Mouse (Mus musculus) embryonic facial prominence, embryonic 10.5 days (tissue): ENCODE measurements around the gene Dhx8. TPM values are rescaled to one million over a fixed set of nuclear protein-coding genes. Genes with fewer than 3 reads are reported as not detected.

Experiments used
- DNase-seq: peaks from one replicate; pipeline ENCODE4 v3.0.0-alpha.2; 2017; ENCODE audit warnings: low spot score
- H3K27ac ChIP-seq: fragments of 300-500 bp; sonication (generic); replicated peaks from 2 replicates; pipeline ENCODE4 v1.5.1; 2016; ENCODE audit warnings: mild to moderate bottlenecking
- H3K27me3 ChIP-seq: fragments of 300-500 bp; sonication (generic); replicated peaks from 2 replicates; pipeline ENCODE4 v1.6.1; 2016; ENCODE audit warnings: low read depth, mild to moderate bottlenecking; ENCODE audit not compliant: poor library complexity, severe bottlenecking
- H3K36me3 ChIP-seq: fragments of 300-500 bp; sonication (generic); replicated peaks from 2 replicates; pipeline ENCODE4 v1.6.1; 2016; ENCODE audit warnings: mild to moderate bottlenecking, moderate library complexity
- H3K4me1 ChIP-seq: fragments of 300-500 bp; sonication (generic); 2 replicates; pipeline ENCODE4 v1.6.1; 2016
- H3K4me3 ChIP-seq: fragments of 300-500 bp; sonication (generic); 2 replicates; pipeline ENCODE4 v1.5.1; 2016; ENCODE audit warnings: mild to moderate bottlenecking, moderate library complexity
- H3K9me3 ChIP-seq: fragments of 300-500 bp; sonication (generic); 2 replicates; pipeline ENCODE4 v1.6.1; 2016; ENCODE audit warnings: mild to moderate bottlenecking
- WGBS: fragments of 180-500 bp; shearing (Covaris S2); methylation state at CpG from one replicate; pipeline ENCODE4 v1.1.7; 2016; 5-methylcytosine and 5-hydroxymethylcytosine counted together
- polyA plus RNA-seq: library from polyadenylated mRNA; unstranded; fragments of >200 nt; fragmentation: Nextera tagmentation; extraction: Ambion mirVana; gene quantifications from 2 replicates; pipeline ENCODE4 v1.2.1, GENCODE M21; 2016

The Dhx8 gene
- polyA plus RNA-seq, 1 experiment from 2014 or later: 52.3 TPM

- H3K4me3 ChIP-seq: peak within 1 kb of the TSS; percentile 67
- H3K9me3 ChIP-seq: no peaks in the 10 kb centered on the region
- H3K27ac ChIP-seq: peak within 1 kb of the TSS; percentile 92
- WGBS: under 1% methylated on average over 35 of the region's 35 CpGs
- H3K27me3 ChIP-seq: peaks cover 89% of the 10 kb centered on the region
- DNase-seq: peak; percentile 98
- H3K4me1 ChIP-seq: peaks cover 60% of the 10 kb centered on the region
- no peaks in the 10 kb centered on the region for H3K36me3 ChIP-seq
Measured at GRCm38 (mm10) chr11:101785143-101785851, 52.6 kb downstream of the Dhx8 start, which contains the start of gene Etv4. Etv4 (minus strand) TSS chr11:101785371.

DNA sequence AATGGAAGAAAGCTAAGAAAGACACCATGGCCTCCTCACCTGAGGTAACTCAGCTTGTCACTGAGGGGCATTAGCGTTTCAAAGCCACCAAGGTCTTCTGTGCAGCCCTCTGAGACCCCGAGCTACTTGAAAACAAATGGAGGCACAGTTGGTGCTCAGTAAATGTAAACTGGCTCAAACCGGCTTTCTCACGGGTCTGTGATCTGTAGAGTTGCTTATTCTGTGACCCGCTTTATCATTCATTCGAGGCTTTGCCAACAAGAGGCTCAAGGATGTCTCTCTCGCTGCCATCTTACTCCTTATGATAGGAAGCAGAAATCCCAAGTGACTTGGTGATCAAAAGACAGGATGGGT is 53.1 kb downstream of the Dhx8 start:
- Histone ChIP-seq H3K4me1 (peaks cover 60% of the 10 kb centered on the region), H3K9me3 (no peaks in the 10 kb centered on the region), H3K27ac (peak overlapping the region; percentile 92), H3K36me3 (no peaks in the 10 kb centered on the region), H3K4me3 (peak overlapping the region; percentile 67), H3K27me3 (peaks cover 84% of the 10 kb centered on the region)
- WGBS: 11% methylated on average over 7 of the region's 7 CpGs
- no peak for DNase-seq

DNA sequence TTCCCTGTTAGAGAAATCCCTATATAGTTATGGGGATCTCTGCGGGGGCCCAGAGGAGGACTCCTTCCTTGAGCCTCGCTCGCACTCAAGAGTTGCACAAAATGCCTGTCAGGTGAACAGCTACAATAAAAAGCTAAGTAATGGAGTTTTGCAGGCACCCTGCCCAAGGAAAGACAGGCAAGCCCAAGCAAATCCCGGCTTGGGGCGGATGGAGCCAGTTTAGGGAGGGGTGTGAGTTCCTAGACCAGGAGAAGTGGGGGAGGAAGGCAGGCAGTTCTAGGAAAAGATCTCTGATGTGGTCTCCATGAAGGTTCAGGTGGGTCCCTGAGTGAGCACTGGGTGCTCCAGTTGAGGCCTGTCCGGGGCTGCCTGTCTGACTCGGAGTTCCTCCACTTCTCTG is 53.9 kb downstream of the Dhx8 start:
- Histone ChIP-seq H3K4me3 (no peak overlapping the region), H3K27me3 (peaks cover 77% of the 10 kb centered on the region), H3K4me1 (peaks cover 64% of the 10 kb centered on the region), H3K9me3 (no peaks in the 10 kb centered on the region), H3K27ac (no peak overlapping the region), H3K36me3 (no peaks in the 10 kb centered on the region)
- WGBS: 57% methylated on average over 7 of the region's 7 CpGs
- DNase-seq: no peak

DNA sequence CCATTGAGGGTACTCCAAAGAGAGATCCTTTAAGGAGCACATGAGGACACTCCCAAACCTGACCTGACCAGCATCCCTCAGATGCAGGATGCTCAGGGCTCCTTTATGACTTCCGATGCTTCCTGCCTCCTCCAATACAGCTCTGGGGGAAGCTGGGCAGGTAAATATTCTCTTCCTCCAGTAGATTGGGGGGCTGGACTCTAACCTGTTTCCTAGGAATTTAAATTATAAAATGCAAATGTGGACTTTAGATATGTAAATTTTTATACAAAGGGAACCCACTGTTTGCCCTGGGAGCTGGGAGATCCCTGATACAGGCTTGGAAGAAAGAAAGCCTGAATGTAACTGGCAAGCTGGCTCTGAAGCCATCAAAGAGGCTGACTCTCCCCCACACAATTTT is 54.7 kb downstream of the Dhx8 start:
- Histone ChIP-seq H3K4me1 (peaks cover 58% of the 10 kb centered on the region), H3K36me3 (no peaks in the 10 kb centered on the region), H3K4me3 (no peak overlapping the region), H3K27me3 (peaks cover 69% of the 10 kb centered on the region), H3K27ac (no peak overlapping the region), H3K9me3 (no peaks in the 10 kb centered on the region)
- DNase-seq: no peak
- 80% methylated on average over 1 of the region's 1 CpGs for WGBS

- Histone ChIP-seq H3K9me3 (no peaks in the 10 kb centered on the region), H3K36me3 (no peaks in the 10 kb centered on the region), H3K4me1 (peaks cover 25% of the 10 kb centered on the region), H3K27ac (no peak overlapping the region; the same call in 1 of the 2 replicates), H3K27me3 (peaks cover 35% of the 10 kb centered on the region), H3K4me3 (0 out of 2 replicates have a peak overlapping the region, but pooled peaks have one; percentile 18)
- 45% methylated on average over 19 of the region's 19 CpGs for WGBS
- DNase-seq: no peak
Measured at GRCm38 (mm10) chr11:101790811-101791526, 58.2 kb downstream of the Dhx8 start.

DNA sequence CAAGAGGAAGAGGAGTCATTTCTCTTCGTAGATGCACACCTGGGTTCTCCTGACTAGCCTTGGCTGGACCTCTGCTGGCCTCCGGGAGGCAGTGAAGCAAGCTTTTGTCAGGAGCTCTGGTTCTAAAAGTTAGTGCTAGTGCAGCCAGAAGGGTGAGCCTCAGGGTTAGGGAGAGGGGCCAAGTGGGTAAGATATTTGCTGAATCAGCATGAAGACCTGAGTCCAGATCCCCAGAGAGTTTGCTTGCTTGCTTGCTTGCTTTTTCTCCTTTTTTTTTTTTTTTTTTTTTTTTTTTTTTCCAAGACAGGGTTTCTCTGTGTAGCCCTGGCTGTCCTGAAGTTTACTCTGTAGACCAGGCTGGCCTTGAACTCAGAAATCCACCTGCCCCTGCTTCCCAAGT is 64.6 kb downstream of the Dhx8 start:
- no peak for DNase-seq
- Histone ChIP-seq H3K4me1 (peaks cover 27% of the 10 kb centered on the region), H3K27me3 (peaks cover 10% of the 10 kb centered on the region; the same call in 1 of the 2 replicates), H3K9me3 (no peaks in the 10 kb centered on the region), H3K4me3 (no peak overlapping the region), H3K36me3 (no peaks in the 10 kb centered on the region), H3K27ac (no peak overlapping the region)
- WGBS: 91% methylated on average over 2 of the region's 2 CpGs

DNA sequence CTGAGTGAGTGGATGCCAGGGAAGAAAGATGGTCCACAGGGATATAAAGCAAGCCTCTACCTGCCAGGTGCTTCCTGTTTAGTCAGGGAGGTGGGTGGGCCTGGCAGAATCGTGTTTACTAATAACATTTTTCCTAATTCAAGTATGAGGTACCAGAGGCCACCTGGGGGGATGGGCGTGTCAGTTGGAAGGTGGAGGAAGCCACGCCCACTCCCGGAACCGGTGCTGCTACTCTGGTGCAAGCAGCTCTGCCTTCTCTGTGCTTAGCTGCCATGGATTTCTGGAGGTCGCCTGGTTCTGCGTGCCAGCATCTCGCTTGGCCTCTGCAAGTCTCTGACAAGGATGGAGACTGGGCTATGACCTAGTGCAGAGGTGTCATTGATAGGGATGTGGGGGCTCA is 65.4 kb downstream of the Dhx8 start:
- no peaks in the 10 kb centered on the region for H3K9me3 ChIP-seq
- DNase-seq: peak; percentile 34
- H3K36me3 ChIP-seq: no peaks in the 10 kb centered on the region
- 39% methylated on average over 8 of the region's 8 CpGs for WGBS
- H3K4me1 ChIP-seq: peaks cover 27% of the 10 kb centered on the region
- H3K27ac ChIP-seq: no peak overlapping the region
- peaks cover 13% of the 10 kb centered on the region; the same call in 1 of the 2 replicates for H3K27me3 ChIP-seq
- no peak overlapping the region for H3K4me3 ChIP-seq

DNA sequence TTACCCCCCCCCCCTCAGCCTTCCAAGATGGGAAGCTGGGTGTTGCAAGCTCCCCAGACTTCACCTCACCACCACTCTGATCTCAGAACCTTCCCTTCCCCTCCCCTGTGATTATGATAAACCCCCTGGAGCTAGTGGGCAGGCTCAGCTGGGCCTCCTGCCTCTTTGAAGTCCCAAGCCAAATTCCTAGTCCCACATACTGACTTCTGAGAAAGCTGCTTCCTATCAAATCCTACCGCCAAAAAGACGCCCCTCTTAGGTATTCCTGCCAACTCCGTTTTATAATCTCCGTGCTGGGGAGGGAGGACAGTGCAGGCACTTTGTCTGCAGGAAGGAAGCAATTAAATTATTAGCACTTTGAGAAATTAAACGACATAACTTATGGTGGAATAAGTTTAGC is 68.7 kb downstream of the Dhx8 start:
- WGBS: 5% methylated on average over 5 of the region's 5 CpGs
- Histone ChIP-seq H3K27me3 (peaks cover 14% of the 10 kb centered on the region), H3K9me3 (no peaks in the 10 kb centered on the region), H3K4me3 (peak overlapping the region; percentile 39), H3K27ac (no peak overlapping the region), H3K4me1 (peaks cover 27% of the 10 kb centered on the region), H3K36me3 (no peaks in the 10 kb centered on the region)
- DNase-seq: peak; percentile 43

DNA sequence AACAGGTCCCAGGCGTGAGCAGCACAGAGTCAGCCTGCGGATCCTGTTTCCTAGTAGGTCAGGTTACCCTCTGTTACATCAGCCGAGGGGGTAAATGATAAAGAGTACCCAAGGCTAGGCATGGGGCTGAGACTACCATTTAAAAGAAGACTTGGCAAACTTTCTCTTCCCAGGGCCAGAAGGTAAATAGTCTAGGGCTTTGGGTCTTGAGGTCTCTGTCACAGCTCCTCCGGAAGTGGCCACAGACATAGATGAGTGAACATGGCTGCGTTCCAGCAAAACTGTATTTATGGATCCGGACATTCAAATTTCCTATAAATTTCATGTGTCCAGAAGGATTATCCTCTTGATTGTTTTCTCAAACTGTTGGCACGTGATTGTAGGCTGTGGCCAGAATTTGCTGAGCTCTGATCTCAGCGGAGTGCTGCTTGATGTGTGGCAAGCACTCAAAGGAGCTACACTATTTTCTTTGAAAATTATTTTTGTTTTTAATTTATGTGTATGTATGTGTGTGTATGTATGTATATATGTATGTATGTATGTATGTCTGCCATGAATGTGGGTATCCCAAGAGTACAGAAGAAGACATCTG is 72.5 kb downstream of the Dhx8 start:
- H3K27me3 ChIP-seq: peaks cover 52% of the 10 kb centered on the region
- H3K4me3 ChIP-seq: no peak overlapping the region
- WGBS: 88% methylated on average over 8 of the region's 8 CpGs

GRCm38 (mm10) chr11:101806741-101807140 is 74.0 kb downstream of the Dhx8 start:
- no peaks in the 10 kb centered on the region for H3K36me3 ChIP-seq
- no peaks in the 10 kb centered on the region for H3K9me3 ChIP-seq
- H3K4me1 ChIP-seq: peaks cover 11% of the 10 kb centered on the region
- no peak overlapping the region for H3K27ac ChIP-seq
- peaks cover 55% of the 10 kb centered on the region for H3K27me3 ChIP-seq
- WGBS: 65% methylated on average over 12 of the region's 12 CpGs
- DNase-seq: no peak
- no peak overlapping the region for H3K4me3 ChIP-seq

More for the DNA sequence above, 72.5 kb downstream of the Dhx8 start:
- Histone ChIP-seq H3K4me1 (peaks cover 20% of the 10 kb centered on the region), H3K27ac (no peak overlapping the region), H3K9me3 (no peaks in the 10 kb centered on the region), H3K36me3 (no peaks in the 10 kb centered on the region)
- no peak for DNase-seq

DNA sequence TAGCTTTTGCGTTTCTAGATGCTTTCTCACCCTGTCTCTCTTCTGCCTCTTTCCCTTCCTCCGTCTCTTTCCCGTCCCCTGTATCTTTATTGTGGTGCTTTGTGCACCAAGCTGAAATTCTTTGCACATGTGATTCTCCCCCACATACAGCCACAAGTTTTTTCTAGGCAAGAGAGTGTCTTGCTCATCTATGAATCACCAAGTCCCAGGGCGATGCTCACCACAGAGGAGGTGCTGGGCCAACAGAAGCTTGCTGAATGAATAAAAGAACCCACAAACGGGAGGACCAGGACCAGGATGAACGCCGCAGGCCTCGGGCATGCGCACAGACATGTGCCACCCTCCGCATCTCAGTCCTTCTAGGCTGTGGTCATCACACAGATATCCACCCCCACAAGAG is 74.5 kb downstream of the Dhx8 start:
- no peak for DNase-seq
- WGBS: 88% methylated on average over 10 of the region's 10 CpGs
- Histone ChIP-seq H3K4me1 (peaks cover 6% of the 10 kb centered on the region), H3K27me3 (peaks cover 50% of the 10 kb centered on the region), H3K36me3 (no peaks in the 10 kb centered on the region), H3K27ac (no peak overlapping the region), H3K9me3 (no peaks in the 10 kb centered on the region), H3K4me3 (no peak overlapping the region)

GRCm38 (mm10) chr11:101809060-101809828 is 76.5 kb downstream of the Dhx8 start:
- WGBS: 45% methylated on average over 15 of the region's 15 CpGs
- Histone ChIP-seq H3K27me3 (peaks cover 55% of the 10 kb centered on the region), H3K4me3 (no peak overlapping the region), H3K9me3 (no peaks in the 10 kb centered on the region), H3K27ac (no peak overlapping the region), H3K36me3 (no peaks in the 10 kb centered on the region), H3K4me1 (peaks cover 15% of the 10 kb centered on the region)
- no peak for DNase-seq
